Mouse (Mus musculus): ENCODE measurements around the gene Smyd3.

Gene Smyd3

GRCm38 (mm10) chr1:179229515-179229914 lies 288.3 kb downstream of the Smyd3 start:
- no peak for DNase-seq (ENCODE audit: low spot score)

GRCm38 (mm10) chr1:179220290-179220689 lies 297.6 kb downstream of the Smyd3 start:
- DNase-seq (ENCODE audit: low spot score): no peak

GRCm38 (mm10) chr1:179218061-179218460 lies 299.8 kb downstream of the Smyd3 start:
- no peak for DNase-seq (ENCODE audit: low spot score)

- DNase-seq (ENCODE audit: low spot score): no peak
Observed at GRCm38 (mm10) chr1:179217036-179217435, 300.8 kb downstream of the Smyd3 start.

- DNase-seq (ENCODE audit: low spot score): no peak
Observed at GRCm38 (mm10) chr1:179213381-179213780, 304.5 kb downstream of the Smyd3 start.

- DNase-seq (ENCODE audit: low spot score): no peak
Observed at GRCm38 (mm10) chr1:179212295-179212694, 305.5 kb downstream of the Smyd3 start.

- no peak for DNase-seq (ENCODE audit: low spot score)
Observed at GRCm38 (mm10) chr1:179211313-179211712, 306.5 kb downstream of the Smyd3 start.

- no peak for DNase-seq (ENCODE audit: low spot score)
Observed at GRCm38 (mm10) chr1:179207846-179208595, 309.8 kb downstream of the Smyd3 start.

- DNase-seq (ENCODE audit: low spot score): no peak
Observed at GRCm38 (mm10) chr1:179207180-179207741, 310.6 kb downstream of the Smyd3 start.

- no peak for DNase-seq (ENCODE audit: low spot score)
Observed at GRCm38 (mm10) chr1:179198517-179199200, 319.2 kb downstream of the Smyd3 start.

GRCm38 (mm10) chr1:179197821-179198516 lies 319.9 kb downstream of the Smyd3 start:
- DNase-seq (ENCODE audit: low spot score): no peak

- DNase-seq (ENCODE audit: low spot score): no peak
Observed at GRCm38 (mm10) chr1:179197156-179197555, 320.7 kb downstream of the Smyd3 start.

GRCm38 (mm10) chr1:179196422-179196821 lies 321.4 kb downstream of the Smyd3 start:
- no peak for DNase-seq (ENCODE audit: low spot score)

GRCm38 (mm10) chr1:179192781-179193180 lies 325.1 kb downstream of the Smyd3 start:
- DNase-seq (ENCODE audit: low spot score): no peak

GRCm38 (mm10) chr1:179190837-179191236 lies 327.0 kb downstream of the Smyd3 start:
- no peak for DNase-seq (ENCODE audit: low spot score)

GRCm38 (mm10) chr1:179187171-179187570 lies 330.7 kb downstream of the Smyd3 start:
- DNase-seq (ENCODE audit: low spot score): no peak

- DNase-seq (ENCODE audit: low spot score): no peak
Observed at GRCm38 (mm10) chr1:179184631-179185030, 333.2 kb downstream of the Smyd3 start.

- no peak for DNase-seq (ENCODE audit: low spot score)
Observed at GRCm38 (mm10) chr1:179183499-179183898, 334.3 kb downstream of the Smyd3 start.

- DNase-seq (ENCODE audit: low spot score): no peak
Observed at GRCm38 (mm10) chr1:179180546-179180945, 337.3 kb downstream of the Smyd3 start.

- no peak for DNase-seq (ENCODE audit: low spot score)
Observed at GRCm38 (mm10) chr1:179176861-179177658, 340.8 kb downstream of the Smyd3 start.

- no peak for DNase-seq (ENCODE audit: low spot score)
Observed at GRCm38 (mm10) chr1:179174241-179174640, 343.6 kb downstream of the Smyd3 start.

- no peak for DNase-seq (ENCODE audit: low spot score)
Observed at GRCm38 (mm10) chr1:179170555-179170954, 347.3 kb downstream of the Smyd3 start.
